Mouse (Mus musculus): ENCODE results near the gene Gng4. TPM values are rescaled to one million over a fixed set of nuclear protein-coding genes. Genes with fewer than 3 reads are reported as not detected.

Gng4 gene
- polyA plus RNA-seq, 1 experiment from 2014 or later, result not detected

DNA sequence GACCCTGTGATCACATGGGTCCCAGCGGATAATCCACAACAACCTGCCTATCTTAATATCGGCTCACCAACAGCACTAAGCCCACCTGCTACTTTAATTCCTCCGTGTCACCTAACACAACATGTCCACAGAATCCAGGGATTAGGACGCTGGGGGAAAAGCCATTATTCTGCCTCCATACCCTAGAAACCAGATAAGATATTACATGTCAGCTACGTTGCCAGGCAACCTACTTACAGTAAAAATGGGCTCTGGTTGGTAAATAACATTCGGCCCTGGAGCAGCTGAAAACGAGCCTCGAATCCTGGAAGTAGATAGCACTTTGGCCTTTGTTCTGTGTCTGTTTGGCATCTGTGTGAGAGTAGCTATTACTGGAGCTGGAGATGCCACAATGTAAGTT lies 14.9 kb downstream of the Gng4 start:
- no peaks in the 10 kb centered on the region for H3K4me1 ChIP-seq (ENCODE audit: insufficient read depth)
- no peaks in the 10 kb centered on the region for H3K36me3 ChIP-seq (replicated peaks; ENCODE audit: insufficient read depth, low read length)
- WGBS (ENCODE audit: insufficient replicate concordance), result 78% methylated on average over 8 of the region's 8 CpGs
- TF ChIP-seq CTCF (IDR thresholded peaks at IDR 0.05; ENCODE audit: low read depth) (no peak), EP300 (IDR thresholded peaks at IDR 0.05; ENCODE audit: low read depth) (no peak)
- H3K27ac ChIP-seq (ENCODE audit: low read depth), result no peak overlapping the region
- DNase-seq (no peak), ATAC-seq (no peak)
- H3K27me3 ChIP-seq (ENCODE audit: insufficient read depth, low read length), result no peaks in the 10 kb centered on the region
- H3K4me2 ChIP-seq (ENCODE audit: low read depth, low read length), result no peak overlapping the region
- H3K4me3 ChIP-seq (ENCODE audit: low read depth, low read length), result no peak overlapping the region
- H3K9ac ChIP-seq (replicated peaks), result no peak overlapping the region
- H3K9me3 ChIP-seq (ENCODE audit: low read length), result no peaks in the 10 kb centered on the region

DNA sequence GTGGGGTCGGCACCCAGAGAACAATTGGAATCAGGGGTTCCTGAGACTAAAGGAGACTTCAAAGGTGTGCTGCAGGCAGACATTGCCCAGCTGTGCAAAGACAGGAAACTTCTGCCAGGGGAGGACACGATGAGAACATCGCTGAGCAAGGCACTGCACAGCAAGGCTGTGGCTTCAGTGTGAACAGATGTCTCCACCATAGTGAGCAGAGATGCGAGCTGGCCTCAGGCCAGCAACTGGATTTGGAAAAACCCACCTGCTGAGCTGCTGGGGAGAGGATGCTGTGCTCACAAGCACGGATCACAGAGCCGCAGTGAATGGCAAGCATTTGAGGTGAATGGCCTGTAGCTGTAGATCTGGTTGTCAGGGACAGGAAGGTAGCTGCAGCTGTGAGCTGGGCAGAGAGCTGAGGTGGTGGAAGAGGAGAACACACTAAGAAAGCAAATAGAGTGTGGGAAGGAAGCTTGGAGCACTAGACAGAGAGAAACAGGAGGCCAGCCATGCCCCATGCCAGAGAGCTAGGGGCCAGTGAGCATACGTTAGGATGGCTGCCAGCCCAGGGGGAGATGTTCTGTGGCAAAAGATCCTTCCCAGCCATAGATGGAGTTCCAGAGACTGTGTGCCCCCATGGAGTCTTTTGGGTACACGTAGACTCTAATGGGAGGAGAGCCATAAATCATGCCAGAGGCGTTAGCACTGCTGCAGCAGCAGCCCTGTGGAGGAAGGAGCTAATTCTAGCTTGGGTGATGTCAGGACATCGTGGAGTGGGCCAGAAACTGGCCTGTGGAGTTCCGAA lies 24.7 kb downstream of the Gng4 start:
- no peak for ATAC-seq
- H3K27me3 ChIP-seq (ENCODE audit: insufficient read depth, low read length), result no peaks in the 10 kb centered on the region
- no peak overlapping the region for H3K4me2 ChIP-seq (ENCODE audit: low read depth, low read length)
- no peaks in the 10 kb centered on the region for H3K9me3 ChIP-seq (ENCODE audit: low read length)
- no peak for DNase-seq
- no peaks in the 10 kb centered on the region for H3K4me1 ChIP-seq (ENCODE audit: insufficient read depth)
- TF ChIP-seq CTCF (IDR thresholded peaks at IDR 0.05; ENCODE audit: low read depth), result no peak
- TF ChIP-seq EP300 (IDR thresholded peaks at IDR 0.05; ENCODE audit: low read depth), result no peak
- H3K36me3 ChIP-seq (replicated peaks; ENCODE audit: insufficient read depth, low read length), result no peaks in the 10 kb centered on the region
- 40% methylated on average over 11 of the region's 11 CpGs for WGBS (ENCODE audit: insufficient replicate concordance)
- H3K9ac ChIP-seq (replicated peaks), result no peak overlapping the region
- no peak overlapping the region for H3K4me3 ChIP-seq (ENCODE audit: low read depth, low read length)
- no peak overlapping the region for H3K27ac ChIP-seq (ENCODE audit: low read depth)

DNA sequence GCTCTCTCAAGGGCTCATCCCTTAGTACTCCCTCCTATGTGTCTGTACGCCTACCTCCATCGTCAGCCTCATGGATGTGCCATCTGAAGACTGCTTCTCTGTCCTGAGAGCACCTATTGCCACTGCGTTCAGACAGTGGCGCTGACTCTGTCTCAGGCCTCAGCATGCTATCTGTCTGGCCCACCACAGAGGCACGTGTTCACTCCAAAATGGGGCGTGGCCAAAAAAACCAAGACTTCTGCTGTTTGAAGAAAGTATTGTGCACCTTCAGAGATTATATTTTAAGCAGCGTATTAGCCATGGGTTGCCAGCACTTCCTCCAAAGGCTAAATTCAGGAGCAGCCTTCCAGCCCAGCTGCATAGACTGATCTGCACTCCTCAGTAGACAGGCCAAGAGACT lies 27.0 kb downstream of the Gng4 start:
- TF ChIP-seq CTCF (IDR thresholded peaks at IDR 0.05; ENCODE audit: low read depth), result no peak
- H3K9ac ChIP-seq (replicated peaks), result no peak overlapping the region
- H3K27ac ChIP-seq (ENCODE audit: low read depth), result no peak overlapping the region
- DNase-seq (no peak), ATAC-seq (no peak)
- H3K4me3 ChIP-seq (ENCODE audit: low read depth, low read length), result no peak overlapping the region
- H3K4me2 ChIP-seq (ENCODE audit: low read depth, low read length), result no peak overlapping the region
- H3K27me3 ChIP-seq (ENCODE audit: insufficient read depth, low read length), result no peaks in the 10 kb centered on the region
- H3K9me3 ChIP-seq (ENCODE audit: low read length), result no peaks in the 10 kb centered on the region
- 55% methylated on average over 7 of the region's 7 CpGs for WGBS (ENCODE audit: insufficient replicate concordance)
- H3K4me1 ChIP-seq (ENCODE audit: insufficient read depth), result no peaks in the 10 kb centered on the region
- no peaks in the 10 kb centered on the region for H3K36me3 ChIP-seq (replicated peaks; ENCODE audit: insufficient read depth, low read length)

DNA sequence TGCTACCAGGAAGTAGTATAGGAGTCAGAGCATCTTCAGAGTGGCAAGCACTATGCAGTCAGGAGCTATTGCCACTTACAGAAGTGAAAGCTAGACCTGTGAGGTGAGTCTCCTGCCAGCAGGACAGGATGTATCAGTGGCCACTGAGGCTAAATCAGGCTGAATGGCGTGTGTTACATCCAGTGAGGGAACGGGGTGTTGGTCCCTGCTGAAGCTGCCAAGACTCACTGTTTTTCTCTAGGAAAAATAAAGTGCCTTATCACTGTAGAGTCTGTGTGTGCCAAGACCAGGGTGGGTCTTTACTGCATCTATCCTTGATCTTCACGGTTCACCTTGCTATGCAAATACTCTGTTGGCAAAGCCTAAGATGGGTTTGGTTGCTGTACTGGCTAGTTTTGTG lies 34.8 kb downstream of the Gng4 start:
- Histone ChIP-seq H3K9me3 (ENCODE audit: low read length) (no peaks in the 10 kb centered on the region), H3K9ac (replicated peaks) (no peak overlapping the region), H3K4me1 (ENCODE audit: insufficient read depth) (no peaks in the 10 kb centered on the region), H3K4me2 (ENCODE audit: low read depth, low read length) (no peak overlapping the region), H3K4me3 (ENCODE audit: low read depth, low read length) (no peak overlapping the region), H3K36me3 (replicated peaks; ENCODE audit: insufficient read depth, low read length) (no peaks in the 10 kb centered on the region), H3K27me3 (ENCODE audit: insufficient read depth, low read length) (no peaks in the 10 kb centered on the region), H3K27ac (ENCODE audit: low read depth) (no peak overlapping the region)
- TF ChIP-seq EP300 (IDR thresholded peaks at IDR 0.05; ENCODE audit: low read depth) (no peak), CTCF (IDR thresholded peaks at IDR 0.05; ENCODE audit: low read depth) (no peak)
- ATAC-seq (no peak), DNase-seq (no peak)
- WGBS (ENCODE audit: insufficient replicate concordance), result 74% methylated on average over 3 of the region's 3 CpGs

DNA sequence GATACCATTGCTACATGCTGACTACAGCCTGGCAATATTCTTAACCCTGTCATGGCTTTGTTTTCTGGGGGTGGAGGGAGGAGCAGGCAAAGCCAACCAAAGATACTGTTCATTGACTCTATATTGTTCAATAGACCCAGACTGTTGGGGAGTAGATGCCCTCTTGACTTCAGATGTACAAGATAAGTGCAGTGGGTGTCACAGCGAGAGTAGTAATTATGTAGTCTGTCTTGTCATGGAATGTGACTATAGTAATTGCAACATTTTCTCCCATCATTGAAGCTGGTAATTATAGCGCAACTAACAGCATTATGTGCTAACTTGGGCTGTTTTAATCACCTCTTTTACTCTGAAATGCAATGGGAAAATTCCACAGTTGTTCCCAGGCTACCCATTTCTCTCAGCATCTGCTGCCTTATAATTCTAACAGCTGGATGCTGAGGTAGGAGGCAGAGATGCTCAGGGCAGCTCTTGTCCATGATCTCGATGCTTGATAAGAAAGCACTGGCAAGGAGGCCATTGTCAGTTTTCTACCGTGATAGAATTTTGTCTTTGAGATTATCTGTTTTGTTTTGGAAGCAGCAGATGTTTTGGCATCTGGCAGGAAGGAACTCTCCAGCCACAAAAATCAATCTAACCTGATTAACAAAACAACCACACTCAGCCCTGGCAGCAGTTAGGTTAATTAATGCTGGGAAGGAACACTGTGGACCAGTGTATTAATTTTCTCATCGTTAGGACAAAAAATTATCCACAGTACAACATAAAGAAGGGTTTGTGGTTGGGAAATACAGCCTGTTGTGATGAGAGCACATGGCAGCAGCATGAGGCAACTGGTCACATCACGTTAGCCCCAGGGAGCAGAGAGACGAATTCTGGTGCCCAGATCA lies 36.6 kb downstream of the Gng4 start:
- Histone ChIP-seq H3K4me2 (ENCODE audit: low read depth, low read length) (no peak overlapping the region), H3K9ac (replicated peaks) (no peak overlapping the region), H3K9me3 (ENCODE audit: low read length) (no peaks in the 10 kb centered on the region), H3K27ac (ENCODE audit: low read depth) (no peak overlapping the region), H3K4me3 (ENCODE audit: low read depth, low read length) (no peak overlapping the region), H3K4me1 (ENCODE audit: insufficient read depth) (no peaks in the 10 kb centered on the region), H3K27me3 (ENCODE audit: insufficient read depth, low read length) (no peaks in the 10 kb centered on the region), H3K36me3 (replicated peaks; ENCODE audit: insufficient read depth, low read length) (no peaks in the 10 kb centered on the region)
- WGBS (ENCODE audit: insufficient replicate concordance), result 64% methylated on average over 7 of the region's 7 CpGs
- no peak for TF ChIP-seq EP300 (IDR thresholded peaks at IDR 0.05; ENCODE audit: low read depth)
- no peak for TF ChIP-seq CTCF (IDR thresholded peaks at IDR 0.05; ENCODE audit: low read depth)
- ATAC-seq (no peak), DNase-seq (no peak)

DNA sequence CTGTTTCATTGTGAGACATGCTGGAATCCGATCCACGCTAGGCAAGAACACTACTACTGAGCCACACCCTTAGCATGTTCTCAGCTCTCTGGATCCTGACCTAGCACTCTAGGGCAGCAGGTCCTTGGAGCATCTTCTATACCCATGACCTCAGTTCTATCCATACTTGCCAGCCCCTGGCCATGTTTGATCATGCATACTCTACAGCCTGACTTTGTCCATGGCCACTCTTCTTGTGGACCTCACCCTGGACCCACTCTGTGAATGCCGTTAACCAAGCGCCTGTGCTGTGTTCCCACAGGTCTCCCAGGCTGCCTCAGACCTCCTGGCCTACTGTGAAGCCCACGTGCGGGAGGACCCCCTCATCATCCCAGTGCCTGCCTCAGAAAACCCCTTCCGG lies 41.1 kb downstream of the Gng4 start:
- H3K9me3 ChIP-seq (ENCODE audit: low read length), result no peaks in the 10 kb centered on the region
- H3K4me1 ChIP-seq (ENCODE audit: insufficient read depth), result no peaks in the 10 kb centered on the region
- H3K4me3 ChIP-seq (ENCODE audit: low read depth, low read length), result no peak overlapping the region
- ATAC-seq (no peak), DNase-seq (no peak)
- no peaks in the 10 kb centered on the region for H3K27me3 ChIP-seq (ENCODE audit: insufficient read depth, low read length)
- no peak for TF ChIP-seq EP300 (IDR thresholded peaks at IDR 0.05; ENCODE audit: low read depth)
- no peak for TF ChIP-seq CTCF (IDR thresholded peaks at IDR 0.05; ENCODE audit: low read depth)
- H3K4me2 ChIP-seq (ENCODE audit: low read depth, low read length), result no peak overlapping the region
- no peak overlapping the region for H3K9ac ChIP-seq (replicated peaks)
- no peaks in the 10 kb centered on the region for H3K36me3 ChIP-seq (replicated peaks; ENCODE audit: insufficient read depth, low read length)
- 85% methylated on average over 7 of the region's 7 CpGs for WGBS (ENCODE audit: insufficient replicate concordance)
- H3K27ac ChIP-seq (ENCODE audit: low read depth), result no peak overlapping the region

Measured in liver, postnatal 0 days (tissue).